Mouse (Mus musculus) bone marrow macrophage, adult 2 months (primary cell): Measurements from ENCODE around the gene Rab19.

Experiments
- CTCF ChIP-seq: IDR thresholded peaks from 2 replicates; pipeline ENCODE4 v1.5.1; 2012; ENCODE audit warnings: low read depth, mild to moderate bottlenecking, low read length, moderate library complexity
- POLR2A ChIP-seq: IDR thresholded peaks from 2 replicates; pipeline ENCODE4 v1.6.1; 2012; ENCODE audit warnings: mild to moderate bottlenecking, low read depth, low read length, borderline replicate concordance

- no peak for TF ChIP-seq CTCF
- no peak for TF ChIP-seq POLR2A
These were observed 46.5 kb downstream of the Rab19 start for GRCm38 (mm10) chr6:39427276-39428003.
